Mouse (Mus musculus): Measurements from ENCODE around the gene Zbtb22. TPM values are rescaled to one million over a fixed set of nuclear protein-coding genes. Genes with fewer than 3 reads are reported as not detected.

The Zbtb22 gene
- polyA plus RNA-seq, 1 experiment from 2014 or later, result 13.6 TPM

DNA sequence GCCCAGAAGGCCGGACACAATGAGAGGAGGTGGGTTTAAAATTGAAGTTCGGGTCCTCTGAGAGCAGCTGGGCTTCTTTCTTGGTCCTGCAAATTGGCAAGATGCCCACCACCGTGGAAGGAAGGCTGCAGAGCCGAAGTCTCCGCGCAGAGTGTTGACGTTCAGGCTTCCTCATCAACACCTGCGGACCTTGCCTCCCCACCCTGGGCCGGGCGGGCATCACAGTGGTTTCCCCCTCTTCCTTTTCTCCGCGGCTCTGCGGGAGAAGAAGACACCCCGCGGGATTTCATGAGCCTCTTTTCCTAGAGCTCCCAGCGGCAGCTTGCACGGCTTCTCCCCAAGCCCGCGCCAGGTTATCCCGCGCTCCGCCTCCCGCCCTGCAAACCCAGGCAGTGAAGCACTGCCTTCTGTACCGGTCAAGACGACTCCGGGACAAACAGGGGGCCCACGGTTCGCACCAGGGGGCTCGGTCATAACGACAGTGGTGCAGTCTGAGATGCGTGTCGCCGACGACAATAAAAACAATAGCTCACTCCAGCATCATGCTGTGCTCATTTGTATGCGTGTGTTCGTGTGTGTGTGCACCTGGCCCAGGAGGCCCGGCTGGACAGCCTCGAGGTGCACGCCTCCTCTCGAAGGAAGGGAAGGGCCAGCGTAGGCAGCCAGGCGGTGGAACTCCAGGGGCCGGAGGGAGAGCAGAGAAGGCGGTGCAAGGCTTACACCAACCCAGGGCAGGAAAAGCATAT lies 7.2 kb upstream of the Zbtb22 start:
- peak overlapping the region; percentile 91 for H3K27ac ChIP-seq
- no peaks in the 10 kb centered on the region for H3K9me3 ChIP-seq (replicated peaks)
- peak overlapping the region; percentile 80 for H3K4me3 ChIP-seq
- peak; percentile 58 for ATAC-seq
- peaks cover 32% of the 10 kb centered on the region for H3K36me3 ChIP-seq
- peak overlapping the region; percentile 98 for H3K4me2 ChIP-seq
- peaks cover 56% of the 10 kb centered on the region for H3K4me1 ChIP-seq
- 1% methylated on average over 44 of the region's 44 CpGs for WGBS (ENCODE audit: insufficient replicate concordance)
- peak overlapping the region; percentile 90 for H3K9ac ChIP-seq
- no peaks in the 10 kb centered on the region for H3K27me3 ChIP-seq (replicated peaks)

DNA sequence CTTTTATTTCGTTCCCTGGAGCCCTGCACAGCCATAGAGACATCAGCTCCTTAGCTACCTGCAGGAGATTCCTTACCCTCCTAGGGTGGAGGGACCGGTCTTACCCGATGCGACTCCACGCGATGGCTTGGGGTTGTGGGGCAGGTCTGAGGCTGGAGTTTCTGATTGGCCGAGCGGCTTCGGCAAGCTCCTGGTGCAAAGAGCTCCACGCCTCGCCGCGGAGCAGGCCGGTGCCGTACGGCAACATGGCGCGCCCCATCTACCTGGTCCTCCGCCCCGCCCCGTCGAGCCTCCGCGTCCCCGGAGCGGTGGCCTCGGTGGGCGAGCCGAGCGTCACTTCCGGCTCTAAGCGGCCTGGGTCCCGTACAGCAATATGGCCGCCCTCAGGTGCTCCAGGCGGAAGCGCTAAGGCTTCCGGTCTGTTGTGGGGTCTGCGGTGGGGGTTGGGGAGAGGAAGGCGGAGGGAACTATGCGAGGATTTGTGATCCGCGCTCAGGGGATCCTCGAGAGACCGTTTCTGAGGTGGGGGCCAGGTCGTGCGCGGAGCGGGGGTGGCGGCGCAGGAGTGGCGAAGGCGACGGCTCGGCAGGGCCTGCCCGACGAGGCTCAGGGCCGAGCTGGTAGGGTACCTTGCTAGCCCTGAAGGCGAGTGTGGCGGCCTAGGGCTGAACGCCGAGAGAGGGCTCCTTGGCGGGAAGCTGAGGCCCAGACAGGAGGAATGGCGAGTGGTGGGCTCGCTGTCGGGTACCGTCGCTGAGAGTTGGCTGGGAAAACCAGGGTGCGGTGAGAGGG lies 6.4 kb upstream of the Zbtb22 start, which contains the start of gene Daxx:
TSS of gene Daxx (plus strand) at position 338 of the 792 bp plus-strand sequence.
- ATAC-seq, result peak; percentile 93
- peaks cover 39% of the 10 kb centered on the region for H3K36me3 ChIP-seq

DNA sequence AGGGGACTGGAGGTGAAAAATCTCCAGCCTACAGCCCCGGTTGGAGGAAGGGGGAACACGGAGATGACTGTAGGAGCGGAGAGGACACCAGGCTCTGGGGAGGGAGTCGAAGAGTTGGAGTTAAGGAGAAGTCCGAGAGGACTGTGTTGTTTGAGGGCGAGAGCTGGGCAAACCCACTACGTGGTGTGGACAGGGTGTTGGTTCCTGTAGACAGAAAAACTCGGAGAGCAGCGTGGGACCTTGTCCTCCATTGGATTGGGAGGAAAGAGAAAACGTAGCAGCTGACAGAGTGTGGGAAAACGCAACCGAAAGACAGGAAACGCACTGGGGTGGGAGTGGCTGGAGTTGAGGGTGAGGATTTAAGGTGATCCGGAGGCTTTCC lies 5.8 kb upstream of the Zbtb22 start:
- Histone ChIP-seq H3K36me3 (peaks cover 45% of the 10 kb centered on the region), H3K4me3 (peak overlapping the region; percentile 80), H3K9me3 (replicated peaks) (no peaks in the 10 kb centered on the region), H3K27ac (peak overlapping the region; percentile 91), H3K4me1 (peaks cover 56% of the 10 kb centered on the region), H3K27me3 (replicated peaks) (no peaks in the 10 kb centered on the region), H3K4me2 (peak overlapping the region; percentile 98), H3K9ac (peak overlapping the region; percentile 90)
- under 1% methylated on average over 14 of the region's 14 CpGs for WGBS (ENCODE audit: insufficient replicate concordance)
- ATAC-seq, result no peak

More for the DNA sequence above, 6.4 kb upstream of the Zbtb22 start, which contains the start of gene Daxx:
- peaks cover 55% of the 10 kb centered on the region for H3K4me1 ChIP-seq
- WGBS (ENCODE audit: insufficient replicate concordance), result under 1% methylated on average over 68 of the region's 68 CpGs
- no peaks in the 10 kb centered on the region for H3K9me3 ChIP-seq (replicated peaks)
- peak within 1 kb of the TSS; percentile 91 for H3K27ac ChIP-seq
- no peaks in the 10 kb centered on the region for H3K27me3 ChIP-seq (replicated peaks)
- H3K9ac ChIP-seq, result peak within 1 kb of the TSS; percentile 90
- H3K4me2 ChIP-seq, result peak within 1 kb of the TSS; percentile 98
- H3K4me3 ChIP-seq, result peak within 1 kb of the TSS; percentile 80

DNA sequence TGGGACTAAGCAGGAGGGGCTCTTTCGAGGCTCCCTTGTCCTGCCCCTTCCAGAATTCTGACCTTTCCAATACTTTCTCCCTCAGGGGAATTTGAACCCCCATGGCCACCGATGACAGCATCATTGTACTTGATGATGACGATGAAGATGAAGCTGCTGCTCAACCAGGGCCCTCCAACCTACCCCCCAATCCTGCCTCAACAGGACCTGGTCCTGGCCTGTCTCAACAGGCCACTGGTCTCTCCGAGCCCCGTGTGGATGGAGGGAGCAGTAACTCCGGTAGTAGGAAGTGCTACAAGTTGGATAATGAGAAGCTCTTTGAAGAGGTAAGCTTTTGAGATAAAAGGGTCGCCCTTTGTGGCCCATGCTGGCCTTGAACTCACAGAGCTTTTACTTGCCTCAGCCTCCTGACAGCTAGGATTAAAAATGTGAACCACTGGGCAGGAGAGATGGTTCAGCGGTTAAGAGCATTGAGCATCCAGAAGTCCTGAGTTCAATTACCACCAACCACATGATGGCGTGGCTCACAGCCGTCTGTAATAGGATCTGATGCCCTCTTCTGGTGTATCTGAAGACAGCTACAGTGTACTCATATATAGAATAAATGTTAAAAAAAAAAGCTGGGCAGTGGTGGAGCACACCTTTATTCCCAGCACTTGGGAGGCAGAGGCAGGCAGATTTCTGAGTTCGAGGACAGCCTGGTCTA lies 5.2 kb upstream of the Zbtb22 start:
- Histone ChIP-seq H3K4me1 (peaks cover 59% of the 10 kb centered on the region), H3K27me3 (replicated peaks) (no peaks in the 10 kb centered on the region), H3K9ac (peak overlapping the region; percentile 90), H3K4me3 (peak overlapping the region; percentile 80), H3K36me3 (peaks cover 49% of the 10 kb centered on the region), H3K4me2 (peak overlapping the region; percentile 98), H3K27ac (peak overlapping the region; percentile 91), H3K9me3 (replicated peaks) (no peaks in the 10 kb centered on the region)
- no peak for ATAC-seq
- 44% methylated on average over 11 of the region's 11 CpGs for WGBS (ENCODE audit: insufficient replicate concordance)

DNA sequence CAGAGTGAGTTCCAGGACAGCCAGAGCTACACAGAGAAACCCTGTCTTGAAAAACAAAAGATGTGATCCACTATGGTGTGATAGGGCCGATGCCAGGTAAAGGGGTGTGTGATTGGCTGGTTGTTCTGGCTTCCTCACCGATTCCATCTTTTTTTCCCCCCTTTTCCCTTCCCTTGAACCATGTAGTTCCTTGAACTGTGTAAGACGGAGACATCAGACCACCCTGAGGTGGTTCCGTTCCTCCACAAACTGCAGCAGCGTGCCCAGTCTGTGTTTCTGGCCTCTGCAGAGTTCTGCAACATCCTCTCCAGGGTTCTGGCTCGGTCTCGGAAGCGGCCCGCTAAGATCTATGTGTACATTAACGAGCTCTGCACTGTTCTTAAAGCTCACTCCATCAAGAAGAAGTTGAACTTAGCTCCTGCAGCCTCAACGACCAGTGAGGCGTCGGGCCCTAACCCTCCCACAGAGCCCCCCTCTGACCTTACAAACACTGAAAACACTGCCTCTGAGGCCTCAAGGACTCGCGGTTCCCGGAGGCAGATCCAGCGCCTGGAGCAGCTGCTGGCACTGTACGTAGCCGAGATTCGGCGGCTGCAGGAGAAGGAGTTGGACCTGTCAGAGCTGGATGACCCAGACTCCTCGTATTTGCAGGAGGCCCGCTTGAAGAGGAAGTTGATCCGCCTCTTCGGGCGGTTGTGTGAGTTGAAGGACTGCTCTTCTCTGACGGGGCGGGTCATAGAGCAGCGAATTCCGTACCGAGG lies 4.5 kb upstream of the Zbtb22 start:
- Histone ChIP-seq H3K36me3 (peaks cover 49% of the 10 kb centered on the region), H3K9me3 (replicated peaks) (no peaks in the 10 kb centered on the region), H3K4me3 (no peak overlapping the region), H3K9ac (no peak overlapping the region), H3K27me3 (replicated peaks) (no peaks in the 10 kb centered on the region), H3K27ac (no peak overlapping the region; the same call in 1 of the 2 replicates), H3K4me1 (peaks cover 59% of the 10 kb centered on the region), H3K4me2 (no peak overlapping the region)
- no peak for ATAC-seq
- WGBS (ENCODE audit: insufficient replicate concordance), result 85% methylated on average over 31 of the region's 31 CpGs

DNA sequence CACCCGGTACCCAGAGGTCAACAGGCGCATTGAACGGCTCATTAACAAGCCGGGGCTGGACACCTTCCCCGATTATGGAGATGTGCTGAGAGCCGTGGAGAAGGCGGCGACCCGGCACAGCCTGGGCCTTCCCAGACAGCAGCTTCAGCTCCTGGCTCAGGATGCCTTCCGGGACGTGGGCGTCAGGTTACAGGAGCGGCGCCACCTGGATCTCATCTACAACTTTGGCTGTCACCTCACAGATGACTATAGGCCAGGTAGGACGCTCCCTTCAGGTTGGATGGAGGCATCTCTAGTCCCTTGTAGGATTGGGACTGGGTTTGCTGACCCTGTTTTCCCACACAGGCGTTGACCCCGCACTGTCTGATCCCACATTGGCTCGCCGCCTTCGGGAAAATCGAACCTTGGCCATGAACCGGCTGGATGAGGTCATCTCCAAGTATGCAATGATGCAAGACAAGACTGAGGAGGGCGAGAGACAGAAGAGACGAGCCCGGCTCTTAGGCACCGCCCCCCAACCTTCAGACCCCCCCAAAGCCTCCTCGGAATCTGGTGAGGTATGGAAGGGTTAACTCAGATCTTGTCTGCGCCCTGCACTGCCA lies 3.8 kb upstream of the Zbtb22 start:
- WGBS (ENCODE audit: insufficient replicate concordance), result 92% methylated on average over 28 of the region's 28 CpGs
- peaks cover 2% of the 10 kb centered on the region; the same call in 1 of the 2 replicates for H3K9me3 ChIP-seq (replicated peaks)
- no peak overlapping the region for H3K27ac ChIP-seq
- H3K9ac ChIP-seq, result no peak overlapping the region
- no peak overlapping the region for H3K4me2 ChIP-seq
- H3K27me3 ChIP-seq (replicated peaks), result no peaks in the 10 kb centered on the region
- no peak for ATAC-seq
- peaks cover 65% of the 10 kb centered on the region for H3K4me1 ChIP-seq
- no peak overlapping the region for H3K4me3 ChIP-seq
- H3K36me3 ChIP-seq, result peaks cover 51% of the 10 kb centered on the region

DNA sequence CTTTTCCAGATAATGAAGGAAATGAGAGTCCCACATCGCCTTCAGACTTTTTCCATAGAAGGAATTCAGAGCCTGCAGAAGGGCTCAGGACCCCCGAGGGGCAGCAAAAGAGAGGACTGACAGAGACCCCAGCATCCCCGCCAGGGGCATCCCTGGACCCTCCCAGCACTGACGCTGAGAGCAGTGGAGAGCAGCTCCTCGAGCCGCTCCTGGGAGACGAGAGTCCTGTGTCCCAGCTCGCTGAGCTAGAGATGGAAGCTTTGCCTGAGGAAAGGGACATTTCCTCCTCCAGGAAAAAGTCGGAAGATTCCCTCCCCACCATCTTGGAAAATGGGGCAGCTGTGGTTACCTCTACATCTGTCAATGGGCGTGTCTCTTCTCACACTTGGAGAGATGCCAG lies 2.4 kb upstream of the Zbtb22 start:
- Histone ChIP-seq H3K9me3 (replicated peaks) (peaks cover 16% of the 10 kb centered on the region), H3K4me2 (no peak overlapping the region), H3K4me3 (no peak overlapping the region), H3K4me1 (peaks cover 66% of the 10 kb centered on the region), H3K27ac (peak overlapping the region; percentile 7; the same call in 1 of the 2 replicates), H3K36me3 (peaks cover 65% of the 10 kb centered on the region), H3K9ac (no peak overlapping the region), H3K27me3 (replicated peaks) (no peaks in the 10 kb centered on the region)
- 85% methylated on average over 10 of the region's 10 CpGs for WGBS (ENCODE audit: insufficient replicate concordance)
- no peak for ATAC-seq

DNA sequence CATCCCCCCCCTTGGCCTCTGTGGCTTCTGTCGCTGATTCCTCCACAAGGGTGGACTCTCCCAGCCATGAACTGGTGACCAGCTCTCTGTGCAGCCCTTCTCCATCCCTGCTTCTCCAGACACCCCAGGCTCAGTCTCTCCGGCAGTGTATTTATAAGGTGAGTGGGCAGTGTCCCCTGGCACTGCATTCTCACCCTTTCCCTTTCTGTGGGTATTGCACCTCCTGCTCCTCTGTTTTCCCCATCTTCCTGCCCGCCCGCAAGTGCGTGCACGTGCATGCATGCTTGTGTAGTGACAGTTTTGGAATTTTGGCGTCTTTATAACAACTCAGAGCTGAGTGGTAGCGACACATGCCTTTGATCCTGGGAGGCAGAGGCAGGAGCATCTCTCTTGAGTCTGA lies 1.8 kb upstream of the Zbtb22 start:
- H3K9ac ChIP-seq, result no peak overlapping the region

DNA sequence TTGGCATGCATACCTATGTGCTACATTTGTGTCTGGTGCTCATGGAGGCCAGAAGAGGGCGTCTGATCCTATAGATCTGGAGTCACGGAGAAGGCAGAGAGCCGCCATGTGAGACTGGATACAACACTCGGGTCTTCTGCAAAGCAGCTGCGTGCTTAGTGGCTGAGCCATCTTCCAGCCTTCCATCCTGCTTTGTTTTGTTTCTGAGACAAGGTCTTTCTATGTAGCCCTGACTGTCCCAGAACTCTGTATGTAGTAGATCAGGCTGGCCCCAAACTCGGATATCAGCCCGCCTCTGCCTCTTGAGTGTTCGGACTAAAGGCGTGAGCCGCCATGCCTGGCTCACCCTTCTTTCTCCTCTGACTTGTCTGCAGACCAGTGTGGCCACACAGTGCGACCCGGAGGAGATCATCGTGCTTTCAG lies 724 bp upstream of the Zbtb22 start:
- peak overlapping the region; percentile 74 for H3K4me3 ChIP-seq
- WGBS (ENCODE audit: insufficient replicate concordance), result 71% methylated on average over 13 of the region's 13 CpGs
- H3K4me2 ChIP-seq, result peak overlapping the region; percentile 97
- peaks cover 70% of the 10 kb centered on the region for H3K4me1 ChIP-seq
- peaks cover 18% of the 10 kb centered on the region for H3K9me3 ChIP-seq (replicated peaks)
- peak overlapping the region; percentile 82 for H3K9ac ChIP-seq
- no peaks in the 10 kb centered on the region for H3K27me3 ChIP-seq (replicated peaks)
- H3K27ac ChIP-seq, result peak overlapping the region; percentile 87
- no peak for ATAC-seq
- H3K36me3 ChIP-seq, result peaks cover 68% of the 10 kb centered on the region

More for the DNA sequence above, 1.8 kb upstream of the Zbtb22 start:
- WGBS (ENCODE audit: insufficient replicate concordance), result 84% methylated on average over 8 of the region's 8 CpGs
- ATAC-seq, result no peak
- no peak overlapping the region for H3K4me3 ChIP-seq
- H3K9me3 ChIP-seq (replicated peaks), result peaks cover 18% of the 10 kb centered on the region
- H3K4me1 ChIP-seq, result peaks cover 66% of the 10 kb centered on the region
- no peak overlapping the region for H3K4me2 ChIP-seq
- H3K27ac ChIP-seq, result 0 out of 2 replicates have a peak overlapping the region, but pooled peaks have one; percentile 7
- H3K27me3 ChIP-seq (replicated peaks), result no peaks in the 10 kb centered on the region
- peaks cover 68% of the 10 kb centered on the region for H3K36me3 ChIP-seq

DNA sequence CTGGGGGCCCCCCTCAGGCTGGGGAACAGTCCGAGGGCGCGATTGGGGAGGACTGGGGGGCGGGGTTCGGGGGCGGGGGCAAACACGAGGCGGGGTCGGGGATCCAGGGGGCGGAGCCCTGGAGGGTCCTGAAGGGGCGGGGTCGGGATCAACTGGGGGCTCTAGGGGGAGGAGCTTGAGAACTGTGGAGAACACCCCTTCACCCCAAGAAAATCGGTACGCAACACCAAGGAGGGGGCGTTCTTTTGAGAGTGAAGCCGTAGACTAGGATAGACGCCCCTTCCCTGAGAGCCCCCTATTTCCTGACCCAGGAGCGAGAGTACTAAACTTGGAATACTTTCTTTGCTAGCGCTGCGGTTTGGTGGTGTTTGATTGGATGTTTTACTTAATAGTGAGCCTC lies 590 bp downstream of the Zbtb22 start:
- H3K27ac ChIP-seq, result peak overlapping the region; percentile 87
- peaks cover 66% of the 10 kb centered on the region for H3K4me1 ChIP-seq
- WGBS (ENCODE audit: insufficient replicate concordance), result 4% methylated on average over 16 of the region's 20 CpGs
- peaks cover 59% of the 10 kb centered on the region for H3K36me3 ChIP-seq
- peak overlapping the region; percentile 97 for H3K4me2 ChIP-seq
- peaks cover 18% of the 10 kb centered on the region for H3K9me3 ChIP-seq (replicated peaks)
- H3K4me3 ChIP-seq, result peak overlapping the region; percentile 74
- ATAC-seq, result no peak
- H3K27me3 ChIP-seq (replicated peaks), result no peaks in the 10 kb centered on the region
- H3K9ac ChIP-seq, result peak overlapping the region; percentile 82

Data from liver, embryonic 12.5 days (tissue).